Mouse (Mus musculus) spleen, postnatal 4 days (tissue): Measurements from ENCODE around the gene Phf1.
A peak's percentile ranks its signal among the peaks of the same experiment; 100 is the strongest.

Experiments used
- DNase-seq, 2 experiments: peaks; one replicate each; pipeline ENCODE4 v3.0.0; 2022; ENCODE audit warnings: low spot score in 2 of 2

Phf1 gene

GRCm38 (mm10) chr17:26950560-26951288 lies 17.9 kb downstream of the Phf1 start:
- peak in 1 of 2 experiments; percentile 56 for DNase-seq

GRCm38 (mm10) chr17:26951406-26951805 lies 18.6 kb downstream of the Phf1 start:
- peak; percentile 81 to 87 for DNase-seq

GRCm38 (mm10) chr17:26951952-26952877 lies 19.4 kb downstream of the Phf1 start:
- peak in 1 of 2 experiments; percentile 70 for DNase-seq

GRCm38 (mm10) chr17:26953201-26953600 lies 20.3 kb downstream of the Phf1 start:
- no peak for DNase-seq

GRCm38 (mm10) chr17:26953726-26954125 lies 20.9 kb downstream of the Phf1 start:
- no peak for DNase-seq

- DNase-seq = no peak
Measured at GRCm38 (mm10) chr17:26956309-26956708, 23.5 kb downstream of the Phf1 start.

- DNase-seq = peak; percentile 51 to 74
Measured at GRCm38 (mm10) chr17:26956895-26957294, 24.0 kb downstream of the Phf1 start.

GRCm38 (mm10) chr17:26957872-26958271 lies 25.0 kb downstream of the Phf1 start:
- DNase-seq = peak in 1 of 2 experiments; percentile 61

- peak in 1 of 2 experiments; percentile 63 for DNase-seq
Measured at GRCm38 (mm10) chr17:26958880-26959279, 26.0 kb downstream of the Phf1 start.

GRCm38 (mm10) chr17:26959815-26960214 lies 27.0 kb downstream of the Phf1 start:
- DNase-seq = peak in 1 of 2 experiments; percentile 55

- peak in 1 of 2 experiments; percentile 66 for DNase-seq
Measured at GRCm38 (mm10) chr17:26961572-26962240, 28.9 kb downstream of the Phf1 start.

GRCm38 (mm10) chr17:26966993-26967392 lies 34.1 kb downstream of the Phf1 start:
- DNase-seq = peak in 1 of 2 experiments; percentile 61

- DNase-seq = peak in 1 of 2 experiments; percentile 61
Measured at GRCm38 (mm10) chr17:26967477-26967876, 34.6 kb downstream of the Phf1 start.

GRCm38 (mm10) chr17:26968200-26968611 lies 35.4 kb downstream of the Phf1 start:
- peak in 1 of 2 experiments; percentile 58 for DNase-seq

GRCm38 (mm10) chr17:26969257-26969656 lies 36.4 kb downstream of the Phf1 start:
- peak in 1 of 2 experiments; percentile 52 for DNase-seq

- peak in 1 of 2 experiments; percentile 58 for DNase-seq
Measured at GRCm38 (mm10) chr17:26970221-26970620, 37.4 kb downstream of the Phf1 start.

- no peak for DNase-seq
Measured at GRCm38 (mm10) chr17:26971247-26971905, 38.5 kb downstream of the Phf1 start.

GRCm38 (mm10) chr17:26972107-26972506 lies 39.3 kb downstream of the Phf1 start:
- no peak for DNase-seq

- peak; percentile 97 to 98 for DNase-seq
Measured at GRCm38 (mm10) chr17:26972703-26973574, 40.1 kb downstream of the Phf1 start, which contains the start of gene Zbtb9. Gene Zbtb9 (plus strand): TSS chr17:26973167.

GRCm38 (mm10) chr17:26974547-26974946 lies 41.7 kb downstream of the Phf1 start:
- DNase-seq = no peak
